Mouse (Mus musculus) macrophage (primary cell): ENCODE data around the gene Dtnb. TPM values are rescaled to one million over a fixed set of nuclear protein-coding genes. Genes with fewer than 3 reads are reported as not detected.

Experiments
- H3K27ac ChIP-seq: fragments of 350-480 bp; formaldehyde crosslinking; 2 replicates; pipeline ENCODE4 v1.9.0; 2021
- H3K36me3 ChIP-seq: fragments of 350-480 bp; formaldehyde crosslinking; 2 replicates; pipeline ENCODE4 v1.9.0; 2021; ENCODE audit errors: inconsistent target
- H3K4me3 ChIP-seq: fragments of 350-480 bp; formaldehyde crosslinking; 2 replicates; pipeline ENCODE4 v1.9.0; 2021; ENCODE audit errors: inconsistent target
- H3K79me2 ChIP-seq: fragments of 350-480 bp; formaldehyde crosslinking; 2 replicates; pipeline ENCODE4 v1.9.0; 2021; ENCODE audit errors: inconsistent target
- WGBS: methylation state at CpG from one replicate; pipeline ENCODE4 v1.1.7; 2026; ENCODE audit warnings: inconsistent platforms; ENCODE audit not compliant: missing documents; 5-methylcytosine and 5-hydroxymethylcytosine counted together
- polyA plus RNA-seq: library from polyadenylated mRNA; stranded (reverse); fragments of 250-400 nt; gene quantifications from 3 replicates; pipeline ENCODE4 v1.2.4, GENCODE M21; 2018; ENCODE audit warnings: inconsistent platforms

The Dtnb gene
- polyA plus RNA-seq, 1 experiment from 2014 or later = 2.9 TPM

DNA sequence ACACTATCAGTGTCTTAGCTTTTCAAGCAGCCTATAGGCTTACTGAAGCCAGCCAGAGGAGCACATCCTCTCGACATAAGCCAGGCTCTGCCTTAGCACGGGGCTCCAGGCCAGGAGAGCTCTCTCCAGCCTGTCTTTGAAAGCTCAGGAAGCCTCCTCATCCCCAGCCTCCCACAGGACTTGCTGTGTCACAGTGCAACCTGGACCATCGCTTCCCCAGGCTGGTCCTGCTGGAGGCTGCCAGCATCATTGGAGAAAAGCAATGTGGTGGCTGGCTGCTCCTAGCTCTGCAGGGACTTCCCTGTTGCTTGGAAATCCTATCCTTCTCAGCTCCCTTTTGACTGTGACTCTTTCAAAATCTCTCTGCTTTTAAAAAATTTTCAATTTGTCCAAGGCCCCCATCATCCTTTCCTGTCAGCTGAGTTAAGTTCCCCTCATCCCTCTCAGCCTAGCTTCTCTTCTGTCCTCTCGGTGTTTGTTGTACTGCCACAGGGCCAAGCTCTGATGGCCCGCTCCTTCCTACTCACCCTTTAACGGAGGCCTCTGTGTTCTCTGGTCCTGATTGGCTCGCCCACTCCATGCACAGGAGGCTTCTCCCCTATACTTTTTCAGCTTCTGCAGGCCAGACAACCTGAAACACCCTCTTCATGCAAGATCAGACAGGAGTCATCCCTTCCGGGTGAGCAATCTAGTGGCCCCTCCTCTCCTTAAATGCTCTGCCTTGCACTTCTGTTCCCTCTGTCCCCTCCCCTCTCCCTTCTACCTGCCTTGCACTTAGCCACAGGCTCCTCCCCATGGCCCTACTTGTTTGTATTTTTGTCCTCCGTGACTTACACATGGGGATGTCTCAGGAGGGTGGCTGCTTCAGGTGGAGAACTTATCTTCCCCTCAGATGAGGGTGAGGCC lies 14.5 kb upstream of the Dtnb start:
- Histone ChIP-seq H3K4me3 (no peak overlapping the region), H3K27ac (no peak overlapping the region), H3K36me3 (no peaks in the 10 kb centered on the region), H3K79me2 (no peaks in the 10 kb centered on the region)
- WGBS = 86% methylated on average over 9 of the region's 9 CpGs

- 0% methylated on average over 1 of the region's 1 CpGs for WGBS
- Histone ChIP-seq H3K79me2 (no peaks in the 10 kb centered on the region), H3K27ac (no peak overlapping the region), H3K36me3 (no peaks in the 10 kb centered on the region), H3K4me3 (no peak overlapping the region)
These were observed 11.6 kb upstream of the Dtnb start for GRCm38 (mm10) chr12:3560596-3560995.

GRCm38 (mm10) chr12:3561032-3561431 lies 11.1 kb upstream of the Dtnb start:
- no peak overlapping the region for H3K4me3 ChIP-seq
- no peak overlapping the region for H3K27ac ChIP-seq
- no peaks in the 10 kb centered on the region for H3K36me3 ChIP-seq
- 96% methylated on average over 6 of the region's 6 CpGs for WGBS
- H3K79me2 ChIP-seq = no peaks in the 10 kb centered on the region

- Histone ChIP-seq H3K27ac (no peak overlapping the region), H3K36me3 (no peaks in the 10 kb centered on the region), H3K4me3 (no peak overlapping the region), H3K79me2 (no peaks in the 10 kb centered on the region)
- WGBS = 91% methylated on average over 9 of the region's 10 CpGs
These were observed 9.4 kb upstream of the Dtnb start for GRCm38 (mm10) chr12:3562806-3563205.

GRCm38 (mm10) chr12:3563659-3564058 lies 8.5 kb upstream of the Dtnb start:
- 97% methylated on average over 4 of the region's 4 CpGs for WGBS
- Histone ChIP-seq H3K79me2 (no peaks in the 10 kb centered on the region), H3K27ac (no peak overlapping the region), H3K36me3 (no peaks in the 10 kb centered on the region), H3K4me3 (no peak overlapping the region)

DNA sequence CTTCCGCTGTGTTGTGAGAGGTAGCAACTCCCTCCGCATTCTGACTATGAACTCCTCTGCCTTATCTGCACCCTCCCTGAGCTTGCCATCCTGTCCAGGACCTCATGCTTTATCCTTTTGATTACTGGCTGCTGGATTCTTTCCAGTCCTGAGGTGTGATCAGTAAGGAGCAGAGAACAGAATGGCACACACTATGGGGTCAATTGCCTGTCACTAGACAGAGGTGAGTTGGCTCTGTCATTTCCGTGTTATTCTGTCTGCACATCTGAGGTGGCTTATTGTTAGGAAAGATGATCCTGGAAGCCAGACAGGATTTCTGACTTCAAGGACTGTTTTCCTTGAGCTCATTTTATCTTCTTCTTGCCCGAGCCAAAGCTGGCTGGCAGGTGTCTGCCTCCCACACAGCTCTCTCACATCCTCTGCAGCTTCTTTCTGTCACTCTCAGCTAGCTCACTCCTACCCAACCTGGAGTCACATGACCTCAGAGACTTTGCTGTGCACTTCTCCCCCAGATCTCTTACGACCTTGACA lies 3.7 kb upstream of the Dtnb start:
- no peaks in the 10 kb centered on the region for H3K36me3 ChIP-seq
- WGBS = 88% methylated on average over 5 of the region's 5 CpGs

GRCm38 (mm10) chr12:3570711-3571400 lies 1.3 kb upstream of the Dtnb start:
- Histone ChIP-seq H3K79me2 (no peaks in the 10 kb centered on the region), H3K36me3 (no peaks in the 10 kb centered on the region), H3K27ac (no peak overlapping the region), H3K4me3 (no peak overlapping the region)
- WGBS = 86% methylated on average over 4 of the region's 4 CpGs

More for the DNA sequence above, 3.7 kb upstream of the Dtnb start:
- H3K27ac ChIP-seq = no peak overlapping the region
- H3K4me3 ChIP-seq = no peak overlapping the region
- H3K79me2 ChIP-seq = no peaks in the 10 kb centered on the region

DNA sequence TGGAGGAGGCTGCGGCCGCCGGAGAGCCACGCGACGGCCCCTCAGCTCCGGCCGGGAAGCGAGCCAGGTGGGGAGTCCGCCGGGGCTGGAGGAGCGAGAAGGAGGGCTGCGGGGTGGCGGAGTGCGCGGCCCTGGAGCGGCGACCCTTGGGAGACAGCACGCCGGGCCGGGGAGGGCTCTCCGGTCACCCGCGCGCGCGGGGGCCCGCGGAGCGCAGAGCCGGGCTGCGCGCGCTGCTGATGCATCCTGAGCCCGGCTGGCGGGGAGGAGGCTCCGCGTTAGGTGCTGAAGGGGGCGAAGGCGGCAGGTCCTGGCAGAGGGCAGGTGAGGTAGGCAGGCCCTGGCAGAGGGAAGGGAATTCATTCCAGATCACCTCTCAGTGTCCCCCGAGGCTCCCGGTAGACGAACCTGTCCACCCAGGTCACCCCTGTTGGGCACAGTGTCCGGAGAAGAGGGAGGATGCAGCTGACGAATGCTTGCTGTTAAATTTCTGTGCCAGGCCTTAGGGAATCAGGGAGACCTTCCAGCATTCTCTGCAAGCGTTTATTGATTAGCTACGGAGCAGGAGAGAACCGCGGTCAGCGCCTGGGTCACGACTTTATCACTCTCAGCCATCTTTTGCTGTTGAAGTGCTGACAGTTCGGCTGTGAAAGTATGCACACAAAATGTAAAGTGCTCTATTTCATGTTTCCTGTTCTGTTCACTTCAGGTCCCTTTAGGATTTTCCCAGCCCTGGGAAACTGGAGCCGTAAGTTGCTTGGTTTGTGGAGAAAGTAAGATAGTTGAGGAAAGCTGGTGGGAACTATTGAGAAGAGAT lies 608 bp downstream of the Dtnb start:
- no peak overlapping the region for H3K27ac ChIP-seq
- 4% methylated on average over 50 of the region's 53 CpGs for WGBS
- no peaks in the 10 kb centered on the region for H3K36me3 ChIP-seq
- peak overlapping the region; percentile 28 for H3K4me3 ChIP-seq
- H3K79me2 ChIP-seq = no peaks in the 10 kb centered on the region

DNA sequence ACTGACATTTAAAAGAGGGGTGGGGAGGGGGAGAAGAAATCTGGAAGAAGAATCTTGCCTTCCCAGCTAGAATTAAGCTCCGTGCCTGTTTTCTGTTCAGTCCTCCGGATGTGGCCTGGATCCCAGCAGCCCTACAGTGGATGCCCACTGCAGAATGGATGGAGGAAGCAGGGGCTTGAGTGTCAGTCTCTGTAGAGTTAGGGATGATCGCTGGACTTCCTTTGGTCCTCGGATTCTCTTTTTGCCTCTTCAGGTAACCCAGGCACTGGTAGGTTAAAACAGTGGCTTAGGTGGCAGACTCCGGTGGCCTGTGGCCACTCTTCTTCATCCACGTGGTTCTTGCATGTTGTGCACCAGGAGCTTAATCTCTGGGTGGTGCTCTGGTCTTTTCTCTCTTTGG lies 1.2 kb downstream of the Dtnb start:
- Histone ChIP-seq H3K79me2 (no peaks in the 10 kb centered on the region), H3K4me3 (no peak overlapping the region), H3K27ac (no peak overlapping the region), H3K36me3 (no peaks in the 10 kb centered on the region)
- WGBS = 73% methylated on average over 6 of the region's 6 CpGs

GRCm38 (mm10) chr12:3574670-3575069 lies 2.5 kb downstream of the Dtnb start:
- no peaks in the 10 kb centered on the region for H3K79me2 ChIP-seq
- no peak overlapping the region for H3K4me3 ChIP-seq
- H3K36me3 ChIP-seq = no peaks in the 10 kb centered on the region
- H3K27ac ChIP-seq = no peak overlapping the region
- WGBS = 90% methylated on average over 4 of the region's 4 CpGs

DNA sequence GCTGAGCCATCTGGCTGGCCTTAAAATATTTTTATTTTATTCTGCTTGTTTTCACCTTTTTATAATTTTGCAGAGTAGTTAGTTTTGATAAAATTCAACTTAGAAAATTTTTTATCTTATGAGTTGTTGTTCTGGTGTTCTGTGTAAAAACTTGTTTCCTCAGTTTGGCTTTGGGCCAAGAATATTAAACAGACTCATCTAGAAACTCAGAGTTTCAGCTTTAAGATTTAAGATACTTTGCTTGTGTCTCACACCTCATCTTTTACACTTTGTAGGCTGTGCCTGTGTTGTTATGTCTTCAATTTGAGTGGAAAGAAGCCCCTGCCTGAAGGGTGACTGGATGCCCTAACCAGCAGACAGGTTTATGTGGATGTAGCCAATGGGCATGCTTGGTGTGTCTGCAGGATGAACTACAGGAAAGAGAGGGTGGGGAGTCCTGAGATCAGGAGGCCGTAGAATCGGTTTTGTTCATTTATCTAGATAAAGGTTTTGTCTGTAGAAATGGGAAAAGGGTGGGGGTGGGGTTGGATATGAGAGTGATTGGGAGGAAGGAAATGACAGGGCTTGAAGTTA lies 7.9 kb downstream of the Dtnb start:
- WGBS = 48% methylated on average over 2 of the region's 2 CpGs
- Histone ChIP-seq H3K27ac (no peak overlapping the region), H3K4me3 (no peak overlapping the region), H3K79me2 (no peaks in the 10 kb centered on the region), H3K36me3 (no peaks in the 10 kb centered on the region)

- H3K27ac ChIP-seq = no peak overlapping the region
- no peaks in the 10 kb centered on the region for H3K79me2 ChIP-seq
- no peak overlapping the region for H3K4me3 ChIP-seq
- H3K36me3 ChIP-seq = no peaks in the 10 kb centered on the region
- 30% methylated on average over 4 of the region's 4 CpGs for WGBS
These were observed 10.4 kb downstream of the Dtnb start for GRCm38 (mm10) chr12:3582604-3583003.

DNA sequence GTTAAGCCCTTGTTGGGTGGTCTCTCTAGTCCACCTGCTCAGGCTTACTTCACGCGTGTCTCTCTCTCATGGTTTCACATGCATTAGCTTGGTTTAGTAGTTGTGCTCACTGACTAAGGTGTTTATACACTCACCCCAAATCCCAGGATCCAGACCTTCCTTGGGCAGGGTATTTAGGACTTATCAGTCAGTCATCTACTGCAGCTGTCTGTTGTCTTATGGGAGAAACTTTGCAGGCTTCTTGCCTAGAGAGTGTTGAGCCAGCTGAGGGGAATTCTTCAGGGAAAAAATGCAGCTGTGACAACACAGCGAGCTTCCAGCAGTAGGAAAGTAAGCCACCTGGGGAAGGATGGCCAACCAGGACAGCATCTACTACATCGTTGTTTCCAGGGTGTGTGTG lies 13.3 kb downstream of the Dtnb start:
- no peak overlapping the region for H3K4me3 ChIP-seq
- WGBS = 92% methylated on average over 4 of the region's 4 CpGs
- H3K79me2 ChIP-seq = no peaks in the 10 kb centered on the region
- H3K27ac ChIP-seq = no peak overlapping the region
- no peaks in the 10 kb centered on the region for H3K36me3 ChIP-seq

DNA sequence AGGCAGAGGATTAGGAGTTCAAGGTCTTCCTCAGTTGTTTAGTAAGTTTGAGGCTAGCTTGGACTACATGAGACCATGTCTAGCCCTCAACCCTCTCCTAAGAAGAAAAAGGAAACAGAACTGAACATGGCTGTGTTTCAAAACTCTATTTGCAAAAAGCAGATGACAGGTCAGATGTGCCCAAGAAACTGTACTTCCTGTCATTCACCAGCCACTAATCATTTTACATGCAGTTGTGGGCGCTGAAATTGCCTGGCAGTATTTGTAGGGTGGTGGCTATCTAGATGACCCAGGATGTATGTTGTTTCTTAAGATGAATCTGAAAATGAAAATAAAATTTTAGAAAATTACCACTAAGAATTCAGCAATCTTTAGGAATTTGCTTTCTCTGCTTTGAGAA lies 14.8 kb downstream of the Dtnb start:
- Histone ChIP-seq H3K4me3 (no peak overlapping the region), H3K27ac (no peak overlapping the region), H3K36me3 (no peaks in the 10 kb centered on the region), H3K79me2 (no peaks in the 10 kb centered on the region)
- 29% methylated on average over 1 of the region's 1 CpGs for WGBS
